Mouse (Mus musculus) midbrain, embryonic 11.5 days (tissue): ENCODE results near the gene Stkld1. TPM values are rescaled to one million over a fixed set of nuclear protein-coding genes. Genes with fewer than 3 reads are reported as not detected.

Source experiments
- ATAC-seq: fragments of 200-750 bp; cut with Nextera tagmentation; 2 replicates; pipeline ENCODE4 v1.8.0; 2017; ENCODE audit warnings: moderate TSS enrichment, moderate library complexity; ENCODE audit not compliant: low FRiP score
- DNase-seq: peaks from one replicate; pipeline ENCODE4 v3.0.0; 2015; ENCODE audit warnings: low spot score; ENCODE audit errors: missing footprints
- H3K27ac ChIP-seq: fragments of 300-500 bp; sonication (generic); 2 replicates; pipeline ENCODE4 v1.5.1; 2014; ENCODE audit warnings: low read depth, low read length
- H3K27me3 ChIP-seq: fragments of 300-500 bp; sonication (generic); 2 replicates; pipeline ENCODE4 v1.6.1; 2014; ENCODE audit warnings: mild to moderate bottlenecking, low read length, moderate library complexity, mixed read lengths; ENCODE audit not compliant: control insufficient read depth, insufficient read depth
- H3K36me3 ChIP-seq: fragments of 300-500 bp; sonication (generic); 2 replicates; pipeline ENCODE4 v1.6.1; 2014; ENCODE audit warnings: mild to moderate bottlenecking, low read length, moderate library complexity, mixed read lengths; ENCODE audit not compliant: control insufficient read depth, insufficient read depth
- H3K4me1 ChIP-seq: fragments of 300-500 bp; sonication (generic); 2 replicates; pipeline ENCODE4 v1.6.1; 2014; ENCODE audit warnings: low read length; ENCODE audit not compliant: control insufficient read depth, insufficient read depth
- H3K4me2 ChIP-seq: fragments of 300-500 bp; sonication (generic); 2 replicates; pipeline ENCODE4 v1.6.1; 2014; ENCODE audit warnings: mild to moderate bottlenecking, moderate library complexity
- H3K4me3 ChIP-seq: fragments of 300-500 bp; sonication (generic); 2 replicates; pipeline ENCODE4 v1.5.1; 2014; ENCODE audit warnings: low read depth, low read length
- H3K9ac ChIP-seq: fragments of 300-500 bp; sonication (generic); 2 replicates; pipeline ENCODE4 v1.6.1; 2014; ENCODE audit warnings: low read length
- H3K9me3 ChIP-seq: fragments of 300-500 bp; sonication (generic); 2 replicates; pipeline ENCODE4 v1.6.1; 2016; ENCODE audit warnings: low read length; ENCODE audit not compliant: control insufficient read depth
- WGBS: fragments of 180-500 bp; shearing (Covaris S2); extraction: QIAGEN DNeasy Blood & Tissue Kit; methylation state at CpG from one replicate; pipeline ENCODE4 v1.1.7; 2014; 5-methylcytosine and 5-hydroxymethylcytosine counted together
- polyA plus RNA-seq: library from polyadenylated mRNA; unstranded; fragments of >200 nt; fragmentation: Nextera tagmentation; extraction: Ambion mirVana; gene quantifications from 2 replicates; pipeline ENCODE4 v1.2.1, GENCODE M21; 2014

Stkld1 gene
- polyA plus RNA-seq, 1 experiment from 2014 or later, result not detected

DNA sequence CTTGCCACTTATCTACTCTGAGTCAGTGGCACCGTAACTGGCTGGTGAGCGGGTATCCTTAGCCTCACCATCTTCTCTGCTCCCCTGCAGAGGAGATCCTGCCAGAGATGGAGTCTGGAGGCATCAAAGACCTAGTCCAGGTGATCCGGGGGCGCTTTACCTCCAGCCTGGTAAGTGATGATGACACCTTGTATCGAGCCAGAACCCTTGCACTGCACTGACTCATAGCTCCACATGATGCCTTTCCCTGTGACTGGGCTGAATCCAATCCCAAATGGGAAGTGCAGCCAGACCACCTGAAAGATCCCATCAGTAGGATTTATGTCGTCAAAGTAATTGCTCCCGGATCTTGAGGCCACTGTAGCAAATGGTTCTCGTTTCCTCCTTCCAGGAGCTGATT lies 19.0 kb downstream of the Stkld1 start:
- no peak for ATAC-seq

DNA sequence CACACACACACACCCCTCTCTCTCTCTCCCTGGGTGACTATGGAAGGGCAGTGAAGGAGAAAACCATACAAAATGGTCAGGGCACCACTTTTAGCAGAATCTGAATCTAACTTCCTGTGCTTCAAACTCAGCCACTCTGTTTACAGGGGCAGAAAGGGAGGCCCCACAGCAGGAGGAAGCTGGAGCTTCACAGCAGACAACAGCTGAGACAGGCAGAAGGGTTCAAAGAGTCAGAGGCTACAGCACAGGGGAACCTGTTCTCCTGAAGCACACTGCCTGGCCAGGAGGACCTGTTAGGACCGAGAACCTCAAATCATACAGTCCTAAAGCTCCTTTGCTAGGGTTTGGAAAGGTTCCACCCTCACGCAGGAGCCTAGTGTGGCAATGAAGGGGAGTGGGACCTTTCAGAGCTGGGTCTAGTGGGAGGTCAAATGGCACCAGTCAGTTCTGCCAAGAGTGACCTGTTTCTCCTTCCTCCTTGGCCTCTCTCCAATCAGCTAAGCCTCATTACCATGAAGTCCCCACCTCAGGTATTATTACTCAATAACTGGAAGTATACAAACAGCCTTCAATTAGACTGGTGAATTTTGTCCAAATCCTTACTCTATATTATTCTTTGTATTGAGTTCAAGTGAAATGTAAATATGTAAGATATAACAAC lies 21.0 kb downstream of the Stkld1 start:
- Histone ChIP-seq H3K4me3 (no peak overlapping the region), H3K36me3 (peaks cover 35% of the 10 kb centered on the region), H3K27ac (no peak overlapping the region), H3K9ac (no peak overlapping the region), H3K9me3 (no peaks in the 10 kb centered on the region), H3K4me1 (no peaks in the 10 kb centered on the region), H3K4me2 (no peak overlapping the region), H3K27me3 (no peaks in the 10 kb centered on the region)
- ATAC-seq, result no peak
- WGBS, result 95% methylated on average over 2 of the region's 2 CpGs
- DNase-seq, result no peak

More for the DNA sequence above, 19.0 kb downstream of the Stkld1 start:
- Histone ChIP-seq H3K4me2 (no peak overlapping the region), H3K4me3 (no peak overlapping the region), H3K9me3 (no peaks in the 10 kb centered on the region), H3K27me3 (no peaks in the 10 kb centered on the region), H3K4me1 (no peaks in the 10 kb centered on the region), H3K27ac (no peak overlapping the region), H3K9ac (no peak overlapping the region), H3K36me3 (peaks cover 31% of the 10 kb centered on the region)
- WGBS, result 94% methylated on average over 8 of the region's 8 CpGs
- no peak for DNase-seq

DNA sequence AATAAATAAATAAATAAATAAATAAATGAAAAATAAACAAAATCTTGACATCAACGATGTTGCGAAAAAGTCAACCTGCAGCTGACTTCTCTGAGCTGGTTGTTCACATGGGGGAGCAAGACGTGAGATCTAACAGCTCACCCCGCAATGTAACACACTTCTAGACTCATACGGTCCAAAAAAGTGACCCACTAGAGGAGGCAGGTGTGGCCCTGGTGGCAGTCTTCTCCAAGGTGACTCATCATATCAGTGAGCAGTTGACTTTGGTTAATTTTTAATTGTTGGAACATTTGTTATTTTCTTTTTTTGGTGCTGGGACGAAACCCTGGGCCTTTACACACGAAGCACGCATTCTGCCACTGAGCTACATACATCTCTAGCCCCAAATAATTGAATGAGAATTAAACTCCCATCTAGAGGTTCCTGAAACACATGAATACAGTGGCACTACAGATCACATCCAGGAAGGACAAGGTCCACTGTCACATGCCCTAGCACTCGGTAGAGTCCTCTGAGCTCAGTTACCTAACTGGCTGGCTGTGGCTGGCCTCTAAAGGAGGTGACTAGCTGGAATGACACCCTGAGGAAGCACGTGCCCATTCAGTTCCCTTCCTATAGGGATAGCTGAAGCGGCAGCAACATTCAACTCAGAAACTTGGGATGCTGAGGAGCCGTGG lies 23.1 kb downstream of the Stkld1 start:
- Histone ChIP-seq H3K4me1 (no peaks in the 10 kb centered on the region), H3K36me3 (peaks cover 37% of the 10 kb centered on the region), H3K27ac (no peak overlapping the region), H3K9me3 (no peaks in the 10 kb centered on the region), H3K4me2 (no peak overlapping the region), H3K4me3 (no peak overlapping the region), H3K9ac (no peak overlapping the region), H3K27me3 (no peaks in the 10 kb centered on the region)
- ATAC-seq (no peak), DNase-seq (no peak)
- WGBS, result 91% methylated on average over 12 of the region's 12 CpGs

- no peak for DNase-seq
- Histone ChIP-seq H3K27me3 (no peaks in the 10 kb centered on the region), H3K27ac (no peak overlapping the region), H3K4me2 (no peak overlapping the region), H3K36me3 (peaks cover 39% of the 10 kb centered on the region), H3K4me3 (no peak overlapping the region), H3K9ac (no peak overlapping the region), H3K4me1 (no peaks in the 10 kb centered on the region), H3K9me3 (no peaks in the 10 kb centered on the region)
- WGBS, result 88% methylated on average over 2 of the region's 2 CpGs
- ATAC-seq, result no peak
Observed at GRCm38 (mm10) chr2:26957488-26957859, 23.6 kb downstream of the Stkld1 start.

DNA sequence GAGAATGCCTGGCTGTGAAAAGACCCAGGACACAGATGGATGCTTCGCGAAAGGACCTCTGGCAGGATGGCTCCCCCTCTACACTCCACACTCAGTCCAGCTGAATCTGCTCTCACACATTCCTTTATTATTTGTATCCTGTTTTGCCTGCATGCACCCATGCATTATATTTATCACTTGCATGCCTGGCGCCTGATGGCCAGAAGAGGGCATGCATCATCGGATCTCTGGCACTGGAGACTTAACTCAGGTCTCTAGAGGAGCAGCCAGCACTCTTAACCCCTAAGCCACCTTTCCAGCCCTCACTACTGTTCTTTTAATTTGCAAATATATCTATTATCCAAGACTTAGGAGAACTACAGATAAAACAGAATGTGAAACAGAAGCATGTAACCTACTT lies 26.9 kb downstream of the Stkld1 start:
- no peak for DNase-seq
- Histone ChIP-seq H3K4me3 (no peak overlapping the region), H3K9ac (no peak overlapping the region), H3K36me3 (peaks cover 25% of the 10 kb centered on the region), H3K4me1 (peaks cover 6% of the 10 kb centered on the region), H3K27me3 (no peaks in the 10 kb centered on the region), H3K27ac (no peak overlapping the region), H3K4me2 (no peak overlapping the region), H3K9me3 (no peaks in the 10 kb centered on the region)
- no peak for ATAC-seq
- 81% methylated on average over 4 of the region's 4 CpGs for WGBS

DNA sequence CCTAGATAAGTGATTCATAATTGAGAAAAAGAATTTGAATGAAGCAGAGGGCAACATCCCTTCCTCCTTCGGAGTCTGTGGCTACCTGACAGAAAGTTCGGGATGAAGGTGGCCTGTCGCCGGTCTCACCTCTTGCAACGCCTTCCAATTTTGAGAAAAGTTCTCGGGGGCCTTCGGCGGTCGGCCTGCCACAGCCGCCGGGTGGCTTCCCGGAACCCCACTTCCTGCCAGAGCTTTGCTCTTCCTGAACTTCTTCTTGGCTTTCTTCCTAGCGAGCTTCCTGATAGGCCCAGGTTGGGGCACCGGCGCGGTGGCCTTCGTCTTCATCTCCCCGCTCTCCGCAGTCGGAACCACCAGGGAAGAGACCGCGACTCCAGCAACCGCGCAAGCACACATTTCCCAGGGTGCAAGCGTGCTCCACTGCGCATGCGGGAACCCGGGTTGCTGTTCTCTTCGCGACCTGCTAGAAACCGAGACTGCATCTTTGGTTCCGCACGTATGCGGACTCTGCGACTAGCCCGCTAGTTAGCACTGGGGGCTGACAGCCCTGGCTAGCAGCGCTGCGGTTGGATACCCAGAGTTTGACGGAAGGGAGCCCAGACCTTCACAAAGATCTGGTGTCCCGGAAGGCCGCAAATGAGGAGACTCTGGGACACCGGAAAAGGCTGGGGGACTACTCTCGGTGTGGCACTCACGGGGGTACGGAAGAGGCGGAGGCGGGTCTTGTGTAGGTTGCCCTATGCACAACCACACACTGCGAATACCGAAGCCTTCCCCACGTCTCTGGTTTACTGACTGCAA lies 30.3 kb downstream of the Stkld1 start, which contains the start of gene Rexo4:
Gene Rexo4 (minus strand): TSS at position 464 of the 801 bp plus-strand sequence.
- ATAC-seq, result peak; percentile 94
- H3K9me3 ChIP-seq, result no peaks in the 10 kb centered on the region
- H3K4me3 ChIP-seq, result peak within 1 kb of the TSS; percentile 57
- H3K27ac ChIP-seq, result peak within 1 kb of the TSS; percentile 93
- peaks cover 4% of the 10 kb centered on the region; the same call in 1 of the 2 replicates for H3K36me3 ChIP-seq
- peak within 1 kb of the TSS; percentile 71 for H3K4me2 ChIP-seq
- peak; percentile 99 for DNase-seq
- peaks cover 6% of the 10 kb centered on the region for H3K4me1 ChIP-seq
- peak within 1 kb of the TSS; percentile 68 for H3K9ac ChIP-seq
- H3K27me3 ChIP-seq, result no peaks in the 10 kb centered on the region
- under 1% methylated on average over 50 of the region's 50 CpGs for WGBS

GRCm38 (mm10) chr2:26964724-26965370 lies 31.0 kb downstream of the Stkld1 start:
- DNase-seq (no peak), ATAC-seq (peak; percentile 23; the same call in 1 of the 2 replicates)
- WGBS, result 14% methylated on average over 14 of the region's 14 CpGs
- H3K4me1 ChIP-seq, result peaks cover 6% of the 10 kb centered on the region
- H3K27me3 ChIP-seq, result no peaks in the 10 kb centered on the region
- H3K36me3 ChIP-seq, result peaks cover 4% of the 10 kb centered on the region; the same call in 1 of the 2 replicates
- peak overlapping the region; percentile 93 for H3K27ac ChIP-seq
- no peaks in the 10 kb centered on the region for H3K9me3 ChIP-seq
- H3K9ac ChIP-seq, result peak overlapping the region; percentile 68
- H3K4me2 ChIP-seq, result peak overlapping the region; percentile 71
- H3K4me3 ChIP-seq, result peak overlapping the region; percentile 57

DNA sequence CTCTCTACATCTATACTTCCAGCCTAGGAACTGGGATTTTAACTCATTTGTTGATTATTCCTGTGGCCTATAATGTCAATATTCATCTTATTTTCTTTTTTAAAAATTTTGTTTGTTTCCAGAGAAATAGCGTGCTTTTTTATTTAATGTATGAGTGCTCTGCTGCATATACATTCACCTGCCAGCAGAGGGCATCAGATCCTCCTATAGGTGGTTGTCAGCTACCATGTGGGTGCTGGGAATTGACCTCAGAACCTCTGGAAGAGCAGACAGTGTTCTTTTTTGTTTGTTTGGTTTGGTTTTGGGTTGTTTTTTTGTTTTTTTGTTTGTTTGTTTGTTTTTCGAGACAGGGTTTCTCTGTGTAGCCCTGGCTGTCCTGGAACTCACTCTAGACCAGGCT lies 33.4 kb downstream of the Stkld1 start:
- no peak overlapping the region for H3K27ac ChIP-seq
- H3K36me3 ChIP-seq, result 0 out of 2 replicates have a peak, but pooled peaks cover under 1% of the 10 kb centered on the region
- peaks cover 6% of the 10 kb centered on the region for H3K4me1 ChIP-seq
- no peaks in the 10 kb centered on the region for H3K9me3 ChIP-seq
- WGBS, result 77% methylated on average over 2 of the region's 2 CpGs
- no peak overlapping the region for H3K4me2 ChIP-seq
- H3K4me3 ChIP-seq, result no peak overlapping the region
- no peak overlapping the region for H3K9ac ChIP-seq
- ATAC-seq (no peak), DNase-seq (no peak)
- H3K27me3 ChIP-seq, result no peaks in the 10 kb centered on the region
